Mouse (Mus musculus): ENCODE measurements around the gene Klhl8. TPM values are rescaled to one million over a fixed set of nuclear protein-coding genes. Genes with fewer than 3 reads are reported as not detected.

Klhl8 gene
- 4.9 TPM for polyA plus RNA-seq (2014; fragmentation: Illumina TruSeq; extraction: RNeasy Lipid Tissue Mini Kit (QIAGEN cat#74804); ENCODE audit: insufficient read depth, low read depth, low replicate concordance)

GRCm38 (mm10) chr5:103910748-103911409 lies at the start of gene Klhl8:
Gene Klhl8, minus strand, starts transcription at chr5:103911259.

Other genes with a start within 250 kb of the Klhl8 start
- 11.7 TPM for gene Aff1, start 218.9 kb downstream of the Klhl8 start, polyA plus RNA-seq (2014; fragmentation: Illumina TruSeq; extraction: RNeasy Lipid Tissue Mini Kit (QIAGEN cat#74804); ENCODE audit: insufficient read depth, low read depth, low replicate concordance)
- not detected for gene Hsd17b13, start 66.2 kb upstream of the Klhl8 start, polyA plus RNA-seq (2014; fragmentation: Illumina TruSeq; extraction: RNeasy Lipid Tissue Mini Kit (QIAGEN cat#74804); ENCODE audit: insufficient read depth, low read depth, low replicate concordance)
- gene Hsd17b11, start 110.7 kb upstream of the Klhl8 start, polyA plus RNA-seq (2014; fragmentation: Illumina TruSeq; extraction: RNeasy Lipid Tissue Mini Kit (QIAGEN cat#74804); ENCODE audit: insufficient read depth, low read depth, low replicate concordance), result 108 TPM
- gene Nudt9, start 135.0 kb upstream of the Klhl8 start, polyA plus RNA-seq (2014; fragmentation: Illumina TruSeq; extraction: RNeasy Lipid Tissue Mini Kit (QIAGEN cat#74804); ENCODE audit: insufficient read depth, low read depth, low replicate concordance), result 51.2 TPM
- not detected for gene Gm17660, start 166.3 kb upstream of the Klhl8 start, polyA plus RNA-seq (2014; fragmentation: Illumina TruSeq; extraction: RNeasy Lipid Tissue Mini Kit (QIAGEN cat#74804); ENCODE audit: insufficient read depth, low read depth, low replicate concordance)
- gene Sparcl1, start 202.5 kb upstream of the Klhl8 start, polyA plus RNA-seq (2014; fragmentation: Illumina TruSeq; extraction: RNeasy Lipid Tissue Mini Kit (QIAGEN cat#74804); ENCODE audit: insufficient read depth, low read depth, low replicate concordance), result 346 TPM

Measured in lung, adult 10 weeks (tissue).